Mouse (Mus musculus): Measurements from ENCODE around the gene Rasip1. TPM values are rescaled to one million over a fixed set of nuclear protein-coding genes. Genes with fewer than 3 reads are reported as not detected.

The Rasip1 gene
- polyA plus RNA-seq, 1 experiment from 2014 or later, result 13.0 TPM

- no peak overlapping the region for H3K4me3 ChIP-seq (ENCODE audit: low read length)
- H3K9me3 ChIP-seq (ENCODE audit: low read length), result no peaks in the 10 kb centered on the region
- no peaks in the 10 kb centered on the region for H3K36me3 ChIP-seq (ENCODE audit: insufficient read depth, low read length)
- no peak overlapping the region for H3K27ac ChIP-seq (ENCODE audit: low read length)
- no peaks in the 10 kb centered on the region for H3K27me3 ChIP-seq (ENCODE audit: insufficient read depth, low read length)
- 77% methylated on average over 8 of the region's 8 CpGs for WGBS
- no peak overlapping the region for H3K9ac ChIP-seq (replicated peaks; ENCODE audit: low read length)
- H3K4me1 ChIP-seq (ENCODE audit: insufficient read depth, low read length), result peaks cover 16% of the 10 kb centered on the region
- ATAC-seq (ENCODE audit: low FRiP score, low TSS enrichment), result no peak
- H3K4me2 ChIP-seq (replicated peaks; ENCODE audit: low read depth, low read length), result no peak overlapping the region
These were observed 53.9 kb downstream of the Rasip1 start for GRCm38 (mm10) chr7:45681046-45681736.

- peak; percentile 75 for ATAC-seq (ENCODE audit: low FRiP score, low TSS enrichment)
- H3K9me3 ChIP-seq (ENCODE audit: low read length), result no peaks in the 10 kb centered on the region
- H3K4me3 ChIP-seq (ENCODE audit: low read length), result 0 out of 2 replicates have a peak overlapping the region, but pooled peaks have one; percentile 6
- H3K27me3 ChIP-seq (ENCODE audit: insufficient read depth, low read length), result no peaks in the 10 kb centered on the region
- no peaks in the 10 kb centered on the region for H3K36me3 ChIP-seq (ENCODE audit: insufficient read depth, low read length)
- peaks cover 21% of the 10 kb centered on the region for H3K4me1 ChIP-seq (ENCODE audit: insufficient read depth, low read length)
- peak overlapping the region; percentile 43 for H3K4me2 ChIP-seq (replicated peaks; ENCODE audit: low read depth, low read length)
- WGBS, result 25% methylated on average over 14 of the region's 14 CpGs
- peak overlapping the region; percentile 62 for H3K9ac ChIP-seq (replicated peaks; ENCODE audit: low read length)
- H3K27ac ChIP-seq (ENCODE audit: low read length), result 0 out of 2 replicates have a peak overlapping the region, but pooled peaks have one; percentile 26
These were observed 55.1 kb downstream of the Rasip1 start for GRCm38 (mm10) chr7:45682144-45683126.

- H3K4me3 ChIP-seq (ENCODE audit: low read length), result no peak within 1 kb of the TSS
- H3K4me2 ChIP-seq (replicated peaks; ENCODE audit: low read depth, low read length), result no peak within 1 kb of the TSS
- H3K36me3 ChIP-seq (ENCODE audit: insufficient read depth, low read length), result no peaks in the 10 kb centered on the region
- 65% methylated on average over 7 of the region's 7 CpGs for WGBS
- peak within 1 kb of the TSS; percentile 6; the same call in 1 of the 2 replicates for H3K9ac ChIP-seq (replicated peaks; ENCODE audit: low read length)
- no peaks in the 10 kb centered on the region for H3K27me3 ChIP-seq (ENCODE audit: insufficient read depth, low read length)
- no peaks in the 10 kb centered on the region for H3K9me3 ChIP-seq (ENCODE audit: low read length)
- H3K4me1 ChIP-seq (ENCODE audit: insufficient read depth, low read length), result peaks cover 21% of the 10 kb centered on the region
- no peak within 1 kb of the TSS for H3K27ac ChIP-seq (ENCODE audit: low read length)
- ATAC-seq (ENCODE audit: low FRiP score, low TSS enrichment), result no peak
These were observed 56.2 kb downstream of the Rasip1 start, which contains the start of gene Ntn5 for GRCm38 (mm10) chr7:45683396-45684050. Ntn5 (plus strand) TSS chr7:45684022.

- Histone ChIP-seq H3K9me3 (ENCODE audit: low read length) (no peaks in the 10 kb centered on the region), H3K4me2 (replicated peaks; ENCODE audit: low read depth, low read length) (no peak overlapping the region), H3K9ac (replicated peaks; ENCODE audit: low read length) (no peak overlapping the region), H3K27ac (ENCODE audit: low read length) (no peak overlapping the region), H3K4me3 (ENCODE audit: low read length) (no peak overlapping the region), H3K27me3 (ENCODE audit: insufficient read depth, low read length) (no peaks in the 10 kb centered on the region), H3K36me3 (ENCODE audit: insufficient read depth, low read length) (no peaks in the 10 kb centered on the region), H3K4me1 (ENCODE audit: insufficient read depth, low read length) (peaks cover 30% of the 10 kb centered on the region)
- ATAC-seq (ENCODE audit: low FRiP score, low TSS enrichment), result no peak
- 43% methylated on average over 10 of the region's 10 CpGs for WGBS
These were observed 58.5 kb downstream of the Rasip1 start for GRCm38 (mm10) chr7:45685811-45686210.

- no peaks in the 10 kb centered on the region for H3K9me3 ChIP-seq (ENCODE audit: low read length)
- ATAC-seq (ENCODE audit: low FRiP score, low TSS enrichment), result no peak
- no peak overlapping the region for H3K4me2 ChIP-seq (replicated peaks; ENCODE audit: low read depth, low read length)
- H3K27me3 ChIP-seq (ENCODE audit: insufficient read depth, low read length), result no peaks in the 10 kb centered on the region
- H3K4me1 ChIP-seq (ENCODE audit: insufficient read depth, low read length), result peaks cover 30% of the 10 kb centered on the region
- no peak overlapping the region for H3K4me3 ChIP-seq (ENCODE audit: low read length)
- WGBS, result 79% methylated on average over 3 of the region's 3 CpGs
- no peak overlapping the region for H3K9ac ChIP-seq (replicated peaks; ENCODE audit: low read length)
- H3K27ac ChIP-seq (ENCODE audit: low read length), result no peak overlapping the region
- no peaks in the 10 kb centered on the region for H3K36me3 ChIP-seq (ENCODE audit: insufficient read depth, low read length)
These were observed 59.6 kb downstream of the Rasip1 start for GRCm38 (mm10) chr7:45686841-45687240.

Other genes with a start within 250 kb of the Rasip1 start
- gene Snrnp70, start 231.7 kb upstream of the Rasip1 start, polyA plus RNA-seq (2015; fragmentation: Nextera tagmentation; extraction: Ambion mirVana), result 211 and 227 TPM in 2 replicates
- not detected in 2 replicates for gene Kcna7, start 221.8 kb upstream of the Rasip1 start, polyA plus RNA-seq (2015; fragmentation: Nextera tagmentation; extraction: Ambion mirVana)
- gene Ntf5, start 213.8 kb upstream of the Rasip1 start, polyA plus RNA-seq (2015; fragmentation: Nextera tagmentation; extraction: Ambion mirVana), result 1.5 and 1.6 TPM in 2 replicates
- not detected in 2 replicates for gene Lhb, start 206.7 kb upstream of the Rasip1 start, polyA plus RNA-seq (2015; fragmentation: Nextera tagmentation; extraction: Ambion mirVana)
- gene Gys1, start 192.6 kb upstream of the Rasip1 start, polyA plus RNA-seq (2015; fragmentation: Nextera tagmentation; extraction: Ambion mirVana), result 51.1 and 51.7 TPM in 2 replicates
- 164 and 173 TPM in 2 replicates for gene Ruvbl2, start 189.4 kb upstream of the Rasip1 start, polyA plus RNA-seq (2015; fragmentation: Nextera tagmentation; extraction: Ambion mirVana)
- 5,149 and 5,628 TPM in 2 replicates for gene Ftl1, start 167.6 kb upstream of the Rasip1 start, polyA plus RNA-seq (2015; fragmentation: Nextera tagmentation; extraction: Ambion mirVana)
- 172 and 182 TPM in 2 replicates for gene Bax, start 160.6 kb upstream of the Rasip1 start, polyA plus RNA-seq (2015; fragmentation: Nextera tagmentation; extraction: Ambion mirVana)
- 0.80 and 1.1 TPM in 2 replicates for gene Tulp2, start 145.6 kb upstream of the Rasip1 start, polyA plus RNA-seq (2015; fragmentation: Nextera tagmentation; extraction: Ambion mirVana)
- gene Gm45808, start 140.7 kb upstream of the Rasip1 start, polyA plus RNA-seq (2015; fragmentation: Nextera tagmentation; extraction: Ambion mirVana), result not detected in 2 replicates
- gene Dhdh, start 138.7 kb upstream of the Rasip1 start, polyA plus RNA-seq (2015; fragmentation: Nextera tagmentation; extraction: Ambion mirVana), result 2.4 and 3.3 TPM in 2 replicates
- 295 and 299 TPM in 2 replicates for gene Nucb1, start 117.1 kb upstream of the Rasip1 start, polyA plus RNA-seq (2015; fragmentation: Nextera tagmentation; extraction: Ambion mirVana)
- gene Ppp1r15a, start 101.2 kb upstream of the Rasip1 start, polyA plus RNA-seq (2015; fragmentation: Nextera tagmentation; extraction: Ambion mirVana), result 24.3 and 24.8 TPM in 2 replicates
- 4.4 and 5.3 TPM in 2 replicates for gene Plekha4, start 101.2 kb upstream of the Rasip1 start, polyA plus RNA-seq (2015; fragmentation: Nextera tagmentation; extraction: Ambion mirVana)
- 13.5 and 15.5 TPM in 2 replicates for gene Hsd17b14, start 72.6 kb upstream of the Rasip1 start, polyA plus RNA-seq (2015; fragmentation: Nextera tagmentation; extraction: Ambion mirVana)
- 87.9 and 93.2 TPM in 2 replicates for gene Bcat2, start 57.3 kb upstream of the Rasip1 start, polyA plus RNA-seq (2015; fragmentation: Nextera tagmentation; extraction: Ambion mirVana)
- not detected in 2 replicates for gene Fgf21, start 12.0 kb upstream of the Rasip1 start, polyA plus RNA-seq (2015; fragmentation: Nextera tagmentation; extraction: Ambion mirVana)
- 0.27 and 0.32 TPM in 2 replicates for gene Fut1, start 10.2 kb upstream of the Rasip1 start, polyA plus RNA-seq (2015; fragmentation: Nextera tagmentation; extraction: Ambion mirVana)
- gene Izumo1, start 5.7 kb upstream of the Rasip1 start, polyA plus RNA-seq (2015; fragmentation: Nextera tagmentation; extraction: Ambion mirVana), result 0.13 and 0.14 TPM in 2 replicates
- gene Mamstr, start 12.5 kb downstream of the Rasip1 start, polyA plus RNA-seq (2015; fragmentation: Nextera tagmentation; extraction: Ambion mirVana), result 8.0 and 9.0 TPM in 2 replicates
- 0.32 and 0.57 TPM in 2 replicates for gene Fut2, start 38.9 kb downstream of the Rasip1 start, polyA plus RNA-seq (2015; fragmentation: Nextera tagmentation; extraction: Ambion mirVana)
- 0.18 and 0.29 TPM in 2 replicates for gene Ntn5, start 56.5 kb downstream of the Rasip1 start, polyA plus RNA-seq (2015; fragmentation: Nextera tagmentation; extraction: Ambion mirVana)
- 0.22 and 0.24 TPM in 2 replicates for gene Sec1, start 66.9 kb downstream of the Rasip1 start, polyA plus RNA-seq (2015; fragmentation: Nextera tagmentation; extraction: Ambion mirVana)
- gene Car11, start 72.4 kb downstream of the Rasip1 start, polyA plus RNA-seq (2015; fragmentation: Nextera tagmentation; extraction: Ambion mirVana), result 10.7 and 11.6 TPM in 2 replicates
- 4.1 and 4.3 TPM in 2 replicates for gene Dbp, start 77.6 kb downstream of the Rasip1 start, polyA plus RNA-seq (2015; fragmentation: Nextera tagmentation; extraction: Ambion mirVana)
- 1,042 and 1,047 TPM in 2 replicates for gene Rpl18, start 88.0 kb downstream of the Rasip1 start, polyA plus RNA-seq (2015; fragmentation: Nextera tagmentation; extraction: Ambion mirVana)
- 36.2 and 36.7 TPM in 2 replicates for gene Sphk2, start 90.5 kb downstream of the Rasip1 start, polyA plus RNA-seq (2015; fragmentation: Nextera tagmentation; extraction: Ambion mirVana)
- 1.1 and 1.2 TPM in 2 replicates for gene Fam83e, start 93.7 kb downstream of the Rasip1 start, polyA plus RNA-seq (2015; fragmentation: Nextera tagmentation; extraction: Ambion mirVana)
- gene Spaca4, start 98.3 kb downstream of the Rasip1 start, polyA plus RNA-seq (2015; fragmentation: Nextera tagmentation; extraction: Ambion mirVana), result not detected in 2 replicates
- 1.3 and 1.8 TPM in 2 replicates for gene Lmtk3, start 156.2 kb downstream of the Rasip1 start, polyA plus RNA-seq (2015; fragmentation: Nextera tagmentation; extraction: Ambion mirVana)
- gene Sult2b1, start 157.2 kb downstream of the Rasip1 start, polyA plus RNA-seq (2015; fragmentation: Nextera tagmentation; extraction: Ambion mirVana), result 1.9 and 2.5 TPM in 2 replicates
- gene Cyth2, start 187.1 kb downstream of the Rasip1 start, polyA plus RNA-seq (2015; fragmentation: Nextera tagmentation; extraction: Ambion mirVana), result 125 and 126 TPM in 2 replicates
- 1.9 TPM in 2 replicates for gene Kcnj14, start 197.3 kb downstream of the Rasip1 start, polyA plus RNA-seq (2015; fragmentation: Nextera tagmentation; extraction: Ambion mirVana)
- gene Grwd1, start 203.5 kb downstream of the Rasip1 start, polyA plus RNA-seq (2015; fragmentation: Nextera tagmentation; extraction: Ambion mirVana), result 87.4 and 87.9 TPM in 2 replicates
- gene Kdelr1, start 245.3 kb downstream of the Rasip1 start, polyA plus RNA-seq (2015; fragmentation: Nextera tagmentation; extraction: Ambion mirVana), result 96.4 and 97.3 TPM in 2 replicates